Mouse (Mus musculus) effector memory CD4-positive, alpha-beta T cell, adult 5 months (primary cell): ENCODE results near the gene Kcnj5. TPM values are rescaled to one million over a fixed set of nuclear protein-coding genes. Genes with fewer than 3 reads are reported as not detected.

ENCODE experiments used
- polyA plus RNA-seq: library from polyadenylated mRNA; unstranded; fragments of 100-300 nt; shearing (Covaris generic); gene quantifications from one replicate; pipeline ENCODE4 v1.2.1, GENCODE M21; 2017

The Kcnj5 gene
- polyA plus RNA-seq = not detected

DNA sequence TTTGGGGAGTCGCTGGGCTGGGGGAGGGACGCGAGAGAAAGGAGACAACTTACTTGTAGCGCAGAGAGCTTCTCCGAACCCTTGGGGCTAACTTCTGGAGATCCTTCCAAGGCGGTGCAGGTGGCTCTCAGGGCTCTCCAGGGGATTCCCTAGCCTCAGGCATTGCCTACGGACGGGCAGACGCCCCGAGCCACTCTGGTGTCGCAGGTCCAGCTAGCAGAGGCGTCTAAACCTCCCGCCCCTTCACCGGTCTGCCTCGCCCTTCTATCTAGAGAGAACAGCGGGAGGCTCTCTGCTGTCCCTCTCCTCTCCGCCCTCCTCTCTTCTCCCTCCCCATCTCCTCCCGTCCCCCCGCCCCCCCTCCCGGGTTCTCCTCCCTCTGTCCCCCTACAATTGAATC lies at the start of gene Kcnj5:
Kcnj5 (minus strand) TSS at position 300 of the 400 bp plus-strand sequence.

DNA sequence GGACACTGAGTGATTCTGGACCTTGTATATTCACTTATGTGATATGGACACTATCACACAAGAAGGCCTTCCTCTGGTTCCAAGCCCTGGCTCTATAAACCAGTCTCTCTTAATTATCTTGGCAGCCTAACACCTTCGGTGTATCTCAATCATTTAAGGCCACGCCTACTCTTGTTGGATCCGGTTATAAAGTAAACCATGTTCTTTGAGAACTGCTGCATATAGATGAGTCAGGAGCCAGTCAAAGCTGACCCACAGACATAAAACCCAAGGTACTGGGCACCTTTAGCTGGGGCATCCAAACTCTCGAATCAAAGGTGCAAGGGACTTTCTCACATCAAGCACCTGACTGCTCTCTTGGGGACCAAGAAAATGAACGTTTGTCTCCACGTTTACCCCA lies 28.1 kb upstream of the Kcnj5 start, which contains the start of gene Kcnj1:
Kcnj1 (plus strand) TSS at position 292 of the 400 bp plus-strand sequence.

Other genes with a start within 250 kb of the Kcnj5 start
- 0.19 TPM for gene Arhgap32, start 228.2 kb downstream of the Kcnj5 start, polyA plus RNA-seq
- gene Kcnj1, start 28.1 kb upstream of the Kcnj5 start, polyA plus RNA-seq = not detected
- 116 TPM for gene Fli1, start 198.5 kb upstream of the Kcnj5 start, polyA plus RNA-seq